Mouse (Mus musculus) cerebellum, adult 2 months (tissue): ENCODE measurements around the gene Olfr1118.

Experiments used
- CTCF ChIP-seq: fragments of 200-500 bp; IDR thresholded peaks from 2 replicates; pipeline ENCODE4 v1.5.1; 2011; ENCODE audit warnings: low read depth, mild to moderate bottlenecking, control low read depth, low read length, moderate library complexity, borderline replicate concordance; ENCODE audit not compliant: insufficient read depth
- POLR2A ChIP-seq: fragments of 200-500 bp; IDR thresholded peaks from 2 replicates; pipeline ENCODE4 v1.6.1; 2011; ENCODE audit warnings: low read length, control low read depth, borderline replicate concordance; ENCODE audit not compliant: insufficient read depth

GRCm38 (mm10) chr2:87354515-87354914 lies 47.1 kb downstream of the Olfr1118 start, which contains the start of gene Olfr1120:
- no peak for TF ChIP-seq CTCF
- TF ChIP-seq POLR2A = no peak
